Mouse (Mus musculus) left cerebral cortex, adult 8-10 months (tissue): Measurements from ENCODE around the gene Bod1. TPM values are rescaled to one million over a fixed set of nuclear protein-coding genes. Genes with fewer than 3 reads are reported as not detected.

Experiments used
- DNase-seq, 2 experiments: peaks; one replicate each; pipeline ENCODE4 v3.0.0; 2022; ENCODE audit warnings: low spot score in 2 of 2
- total RNA-seq, 4 experiments: library from RNA; stranded (reverse); gene quantifications; 2 replicates each; pipeline ENCODE4 v1.2.4; 2022

Gene Bod1
- total RNA-seq = 100 to 1,000 TPM in 3 of 4 experiments, 10 to 100 TPM in 1; 96.6 to 104 (median 102) TPM

GRCm38 (mm10) chr11:31671354-31672169 is at the start of gene Bod1:
Gene Bod1 (minus strand): TSS chr11:31671885.
- peak; percentile 84 to 97 for DNase-seq

- DNase-seq = no peak
Measured at GRCm38 (mm10) chr11:31719090-31719489, 47.4 kb upstream of the Bod1 start.

GRCm38 (mm10) chr11:31717926-31718735 is 46.4 kb upstream of the Bod1 start:
- no peak for DNase-seq

- peak in 1 of 2 experiments; percentile 81 for DNase-seq
Measured at GRCm38 (mm10) chr11:31713641-31714121, 42.0 kb upstream of the Bod1 start.

- peak in 1 of 2 experiments; percentile 41 for DNase-seq
Measured at GRCm38 (mm10) chr11:31713116-31713515, 41.4 kb upstream of the Bod1 start.

GRCm38 (mm10) chr11:31707771-31708170 is 36.1 kb upstream of the Bod1 start:
- DNase-seq = no peak

- DNase-seq = peak in 1 of 2 experiments; percentile 73
Measured at GRCm38 (mm10) chr11:31703173-31703572, 31.5 kb upstream of the Bod1 start.

- DNase-seq = no peak
Measured at GRCm38 (mm10) chr11:31701901-31702300, 30.2 kb upstream of the Bod1 start.

- DNase-seq = no peak
Measured at GRCm38 (mm10) chr11:31699502-31699901, 27.8 kb upstream of the Bod1 start.

GRCm38 (mm10) chr11:31694801-31695200 is 23.1 kb upstream of the Bod1 start:
- peak; percentile 45 to 86 for DNase-seq

GRCm38 (mm10) chr11:31694109-31694508 is 22.4 kb upstream of the Bod1 start:
- DNase-seq = no peak

GRCm38 (mm10) chr11:31693322-31693721 is 21.6 kb upstream of the Bod1 start:
- DNase-seq = no peak

GRCm38 (mm10) chr11:31688956-31689355 is 17.3 kb upstream of the Bod1 start:
- no peak for DNase-seq

- DNase-seq = no peak
Measured at GRCm38 (mm10) chr11:31684913-31685567, 13.4 kb upstream of the Bod1 start.

GRCm38 (mm10) chr11:31684126-31684525 is 12.4 kb upstream of the Bod1 start:
- peak in 1 of 2 experiments; percentile 84 for DNase-seq

GRCm38 (mm10) chr11:31679840-31680381 is 8.2 kb upstream of the Bod1 start:
- no peak for DNase-seq

- DNase-seq = no peak
Measured at GRCm38 (mm10) chr11:31677309-31677708, 5.6 kb upstream of the Bod1 start.

GRCm38 (mm10) chr11:31676661-31677252 is 5.1 kb upstream of the Bod1 start:
- DNase-seq = no peak

- DNase-seq = no peak
Measured at GRCm38 (mm10) chr11:31675430-31675829, 3.7 kb upstream of the Bod1 start.

- DNase-seq = no peak
Measured at GRCm38 (mm10) chr11:31672170-31672563, 482 bp upstream of the Bod1 start.

GRCm38 (mm10) chr11:31670468-31670921 is 1.2 kb downstream of the Bod1 start:
- DNase-seq = no peak
